Mouse (Mus musculus): ENCODE measurements at regions not wholly inside any gene's neighbourhood (a gene's known extent, or its start where the extent isn't known, plus 50 kb on each side); places are given as distances from the start of the nearest gene placed in this dataset.

- no peak for TF ChIP-seq POLR2AphosphoS5 (IDR thresholded peaks at IDR 0.05; ENCODE audit: insufficient replicate concordance, low read depth, low read length)
- no peak for TF ChIP-seq CTCF (IDR thresholded peaks at IDR 0.05; ENCODE audit: low read depth, low read length)
- no peak for TF ChIP-seq GATA1 (IDR thresholded peaks at IDR 0.05; ENCODE audit: borderline replicate concordance, low read length)
- no peak for TF ChIP-seq TAL1 (conservative IDR thresholded peaks at IDR 0.05; ENCODE audit: low read depth, low read length)
- TF ChIP-seq GATA2 (IDR thresholded peaks at IDR 0.05; ENCODE audit: borderline replicate concordance, low read depth, low read length): no peak
Observed at GRCm38 (mm10) chr11:112916923-112917322, 134.9 kb downstream of the Sox9 start.

All from G1E (cell line).